Mouse (Mus musculus) cerebellum, adult 8-10 months (tissue): ENCODE measurements around the gene Syce3.

Experiments used
- DNase-seq: peaks from one replicate; pipeline ENCODE4 v3.0.0; 2022

Syce3 gene

DNA sequence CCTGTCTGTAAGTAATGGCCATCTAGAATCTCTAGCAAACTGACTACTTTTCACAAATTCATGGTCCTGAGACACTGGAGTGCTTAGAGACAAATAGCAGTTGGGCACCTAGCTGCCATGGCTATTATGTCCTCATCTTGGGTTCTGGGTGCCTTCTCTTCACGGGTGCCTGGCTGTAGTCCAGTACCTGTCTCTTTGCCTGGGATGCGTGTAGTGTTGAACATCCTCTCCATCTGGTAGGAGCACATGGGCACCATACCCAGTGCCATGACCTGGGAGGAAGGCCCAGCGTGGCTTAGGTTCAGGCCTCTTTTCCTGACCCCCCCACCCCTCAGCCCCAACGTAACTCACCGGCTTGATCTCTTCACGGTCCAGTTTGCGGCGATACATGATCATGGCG is 11.6 kb upstream of the Syce3 start:
- peak; percentile 23 for DNase-seq

- DNase-seq = no peak
Measured at GRCm38 (mm10) chr15:89415282-89415681, 5.0 kb upstream of the Syce3 start.

- DNase-seq = no peak
Measured at GRCm38 (mm10) chr15:89406691-89407090, 3.6 kb downstream of the Syce3 start.

GRCm38 (mm10) chr15:89404831-89405623 is 5.3 kb downstream of the Syce3 start:
- no peak for DNase-seq

- no peak for DNase-seq
Measured at GRCm38 (mm10) chr15:89402471-89402870, 7.8 kb downstream of the Syce3 start.

DNA sequence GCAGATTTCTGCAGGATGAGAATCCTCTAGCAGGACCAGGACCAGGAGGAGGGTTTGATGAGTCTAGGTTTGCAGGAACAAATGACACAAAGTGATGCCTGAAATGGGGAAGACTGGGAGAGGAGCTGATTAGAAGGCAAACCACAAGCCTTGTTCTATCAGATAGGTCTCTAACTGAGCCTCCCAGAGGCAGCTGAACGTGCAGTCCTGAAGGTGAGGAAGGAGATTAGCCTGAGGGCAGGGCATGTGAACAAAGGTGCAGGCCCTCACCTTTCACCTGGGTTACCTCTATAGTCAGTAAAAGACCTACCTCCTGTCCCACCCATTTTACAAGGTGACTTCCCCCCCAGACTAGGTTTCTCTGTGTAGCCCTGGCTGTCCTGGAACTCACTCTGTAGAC is 10.6 kb downstream of the Syce3 start:
- DNase-seq = no peak

DNA sequence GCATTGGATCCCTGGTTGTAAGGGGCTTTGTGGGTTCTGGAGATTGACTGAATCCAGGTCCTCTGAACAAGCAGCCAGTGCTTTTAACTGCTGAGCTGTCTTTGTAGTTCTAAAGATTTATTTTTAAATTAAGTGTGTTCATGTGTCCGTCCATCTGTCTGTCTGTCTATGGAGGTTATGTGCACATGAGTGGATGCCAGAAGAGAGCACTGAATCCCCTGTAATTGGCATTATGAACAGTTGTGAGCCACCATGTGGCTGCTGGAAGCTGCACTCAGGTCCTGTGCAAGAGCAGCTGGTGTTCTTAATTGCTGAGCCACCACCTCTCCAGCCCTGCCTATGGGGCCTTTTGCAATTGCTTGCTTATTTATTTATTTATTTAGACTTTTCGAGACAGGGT is 12.2 kb downstream of the Syce3 start:
- DNase-seq = no peak

- DNase-seq = no peak
Measured at GRCm38 (mm10) chr15:89396883-89397282, 13.4 kb downstream of the Syce3 start.

- DNase-seq = no peak
Measured at GRCm38 (mm10) chr15:89390081-89390480, 20.2 kb downstream of the Syce3 start.

DNA sequence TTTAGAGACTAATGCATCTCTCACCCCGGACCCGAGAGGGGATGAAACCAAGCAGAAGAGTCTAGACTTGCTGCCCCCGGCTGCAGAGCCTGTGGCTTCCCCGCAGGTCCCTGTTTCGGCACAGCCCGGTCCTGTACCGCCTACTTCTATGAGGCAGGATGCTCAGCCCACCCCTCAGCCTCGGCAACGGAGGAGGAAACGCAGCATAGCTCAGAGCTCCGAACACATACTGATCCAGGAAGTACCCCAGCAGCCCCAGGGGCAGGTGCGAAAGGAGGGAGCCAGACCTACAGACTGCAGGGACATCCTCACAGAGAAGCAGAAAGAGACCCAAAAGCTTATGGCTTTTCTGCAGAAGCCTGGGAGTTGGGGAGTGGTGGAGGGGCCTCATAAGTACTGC is 23.2 kb downstream of the Syce3 start:
- no peak for DNase-seq

GRCm38 (mm10) chr15:89384617-89385016 is 25.7 kb downstream of the Syce3 start, which contains the start of gene Klhdc7b:
Klhdc7b (plus strand) TSS chr15:89384917.
- DNase-seq = no peak

DNA sequence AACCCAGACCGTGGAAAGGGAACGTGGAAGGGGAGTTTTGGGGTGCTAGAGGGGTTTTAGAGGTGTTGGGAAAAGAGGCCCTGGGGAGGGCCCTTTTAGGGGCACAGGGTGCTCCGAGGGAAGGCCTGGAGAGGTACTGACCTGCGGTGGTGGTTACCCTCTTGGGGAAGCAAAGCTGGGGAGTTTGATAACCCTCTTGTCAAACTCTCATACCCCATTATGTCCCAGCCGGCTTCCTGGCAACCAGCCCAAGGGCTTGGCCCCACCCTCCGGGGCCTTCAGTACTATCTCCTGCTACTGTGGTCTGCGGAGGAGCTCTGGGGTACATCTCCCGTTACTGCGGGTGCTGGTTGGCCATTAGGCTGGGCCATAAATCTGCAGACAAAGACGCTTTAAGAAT is 30.9 kb downstream of the Syce3 start:
- DNase-seq = peak; percentile 61

GRCm38 (mm10) chr15:89378831-89379401 is 31.4 kb downstream of the Syce3 start, which contains the start of gene Odf3b:
Odf3b (minus strand) TSS chr15:89379282.
- peak; percentile 84 for DNase-seq

GRCm38 (mm10) chr15:89377938-89378828 is 32.1 kb downstream of the Syce3 start:
- DNase-seq = no peak

DNA sequence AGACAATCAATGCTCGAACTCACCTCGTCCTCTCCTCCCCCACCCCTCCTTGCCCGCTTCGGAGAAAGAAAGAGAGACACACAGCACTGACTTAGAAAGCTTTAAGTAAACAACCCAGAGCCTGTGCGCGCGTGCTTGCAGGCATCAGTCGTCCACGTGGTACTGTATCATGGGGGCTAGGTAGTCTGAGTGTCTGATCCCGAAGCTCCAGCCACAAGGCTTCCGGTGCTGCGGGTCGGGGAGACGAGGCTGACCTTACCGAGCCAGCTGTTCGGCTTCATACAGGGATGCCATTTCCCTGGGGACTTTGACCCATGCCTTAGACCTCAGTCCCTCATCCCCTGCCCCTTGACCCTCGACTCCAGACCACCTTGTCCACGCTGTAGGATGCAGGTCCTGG is 32.9 kb downstream of the Syce3 start:
- DNase-seq = no peak

- no peak for DNase-seq
Measured at GRCm38 (mm10) chr15:89376957-89377356, 33.3 kb downstream of the Syce3 start, which contains the start of gene Tymp. Tymp (minus strand) TSS chr15:89377039.

- no peak for DNase-seq
Measured at GRCm38 (mm10) chr15:89376040-89376439, 34.3 kb downstream of the Syce3 start.

DNA sequence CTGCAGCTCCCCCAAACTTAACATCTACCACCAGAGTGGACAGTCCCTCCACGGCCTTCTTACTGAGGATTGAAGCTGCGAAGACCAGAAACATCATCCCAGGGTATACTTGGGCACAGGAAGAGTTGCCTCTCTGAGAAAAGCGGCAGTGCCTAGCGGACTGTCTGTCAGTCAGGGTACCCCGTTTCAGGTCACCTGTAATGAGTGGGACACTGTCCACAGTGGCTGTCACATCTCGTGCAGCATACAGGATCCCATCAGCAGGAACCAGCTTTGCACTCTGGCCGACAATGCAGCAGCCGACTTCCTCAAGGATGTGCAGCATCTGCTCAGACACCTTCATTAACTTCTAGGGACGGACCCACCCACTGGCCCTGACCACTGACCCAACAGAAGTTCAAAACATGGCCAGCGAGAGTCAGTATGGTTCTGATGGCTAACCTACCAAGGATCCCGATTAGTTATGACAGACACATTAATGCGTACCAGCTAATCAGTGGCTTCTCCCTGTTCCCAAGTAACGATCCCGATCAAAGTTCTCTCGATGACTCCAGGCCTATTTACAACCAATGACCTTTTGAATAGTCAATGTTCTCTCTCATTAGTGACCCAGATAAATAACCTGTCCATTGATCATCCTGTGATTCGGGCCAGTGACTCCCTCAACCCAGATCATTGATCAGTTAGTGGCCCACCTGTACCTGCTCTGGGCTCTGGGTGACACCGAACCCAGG is 35.3 kb downstream of the Syce3 start:
- DNase-seq = no peak

GRCm38 (mm10) chr15:89374340-89374739 is 36.0 kb downstream of the Syce3 start:
- DNase-seq = no peak

- DNase-seq = peak; percentile 96
Measured at GRCm38 (mm10) chr15:89373762-89374248, 36.5 kb downstream of the Syce3 start, which contains the start of gene Sco2. Sco2 (minus strand) TSS chr15:89373846.

GRCm38 (mm10) chr15:89373027-89373761 is 37.1 kb downstream of the Syce3 start:
- peak; percentile 79 for DNase-seq

GRCm38 (mm10) chr15:89372536-89372935 is 37.8 kb downstream of the Syce3 start:
- DNase-seq = no peak
